Mouse (Mus musculus): ENCODE data around the gene Ppp3ca. TPM values are rescaled to one million over a fixed set of nuclear protein-coding genes. Genes with fewer than 3 reads are reported as not detected.

Ppp3ca gene
- polyA plus RNA-seq, 1 experiment, result 595 TPM

DNA sequence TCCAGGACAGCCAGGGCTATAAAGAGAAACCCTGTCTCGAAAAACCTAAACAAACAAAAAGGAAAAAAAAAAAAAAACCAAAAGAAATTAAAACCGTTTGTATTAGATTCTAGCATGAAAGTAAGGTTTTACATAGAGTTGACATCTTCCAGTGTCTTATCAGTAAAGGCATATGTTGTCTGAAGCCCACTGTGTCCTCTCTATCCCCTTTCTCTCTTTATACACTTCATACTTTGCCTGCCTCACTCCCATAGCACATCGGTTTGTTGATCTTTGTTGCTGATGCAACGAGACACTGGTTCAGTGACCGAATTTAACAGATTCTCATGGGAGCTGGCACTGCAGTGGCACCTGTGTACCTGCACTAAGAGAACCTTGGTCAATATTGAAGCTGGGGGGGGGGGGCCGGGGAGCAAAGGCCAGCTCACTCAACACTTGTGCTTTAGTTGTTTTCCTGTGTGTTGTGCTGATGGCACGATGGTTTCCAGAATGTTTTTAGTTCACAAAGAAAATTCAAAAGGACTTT is 66.9 kb downstream of the Ppp3ca start:
- TF ChIP-seq POLR2A (IDR thresholded peaks at IDR 0.05; ENCODE audit: extremely low read depth, insufficient read depth, low read length) (no peak), CTCF (IDR thresholded peaks at IDR 0.05; ENCODE audit: extremely low read depth, insufficient read depth, low read length) (no peak)
- peaks cover 14% of the 10 kb centered on the region for H3K4me1 ChIP-seq (ENCODE audit: control insufficient read depth, insufficient read depth, low read length)
- no peak overlapping the region for H3K27ac ChIP-seq (ENCODE audit: insufficient read depth, low read length)
- H3K4me3 ChIP-seq (ENCODE audit: insufficient read depth, low read length), result no peak overlapping the region

DNA sequence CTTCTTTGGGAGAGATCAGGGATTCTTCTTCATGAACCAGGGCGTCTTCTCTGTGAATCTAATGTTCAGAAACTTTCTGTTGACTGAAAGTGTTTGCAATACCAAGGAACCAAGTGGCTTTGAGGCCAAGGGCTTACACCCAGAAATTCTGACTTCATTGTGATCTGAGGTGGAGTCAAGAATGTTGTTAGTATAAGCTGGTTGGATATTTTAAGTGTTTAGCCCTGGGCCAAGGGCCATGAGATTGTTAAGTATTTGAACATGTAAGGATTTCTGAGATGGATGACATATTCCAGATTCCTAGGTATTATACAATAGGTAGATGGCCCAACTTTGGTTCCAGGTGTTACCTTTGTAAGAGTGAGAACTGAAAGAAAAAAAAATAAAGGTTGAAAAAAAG is 68.5 kb downstream of the Ppp3ca start:
- Histone ChIP-seq H3K4me1 (ENCODE audit: control insufficient read depth, insufficient read depth, low read length) (peaks cover 12% of the 10 kb centered on the region), H3K4me3 (ENCODE audit: insufficient read depth, low read length) (no peak overlapping the region), H3K27ac (ENCODE audit: insufficient read depth, low read length) (no peak overlapping the region)
- TF ChIP-seq CTCF (IDR thresholded peaks at IDR 0.05; ENCODE audit: extremely low read depth, insufficient read depth, low read length), result no peak
- TF ChIP-seq POLR2A (IDR thresholded peaks at IDR 0.05; ENCODE audit: extremely low read depth, insufficient read depth, low read length), result no peak

DNA sequence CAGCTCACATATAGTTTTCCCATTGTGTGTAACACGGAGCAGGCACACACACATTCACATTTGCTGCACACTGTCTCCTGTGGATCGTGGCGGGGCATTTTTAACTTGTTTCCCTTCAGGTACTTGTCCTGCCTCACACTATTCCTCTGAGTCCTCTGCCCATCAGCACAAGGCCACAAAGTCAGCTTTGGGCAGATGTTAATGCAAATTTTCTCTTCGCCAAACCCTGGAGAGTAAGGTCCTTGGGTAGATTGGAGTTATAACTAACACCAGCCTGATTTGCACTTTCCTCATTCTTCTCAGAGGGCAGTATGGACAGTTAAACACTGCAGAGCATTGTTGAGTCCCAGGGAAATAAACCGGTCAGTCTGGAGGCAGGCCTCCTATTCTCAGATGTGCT is 69.0 kb downstream of the Ppp3ca start:
- Histone ChIP-seq H3K4me3 (ENCODE audit: insufficient read depth, low read length) (no peak overlapping the region), H3K4me1 (ENCODE audit: control insufficient read depth, insufficient read depth, low read length) (peaks cover 10% of the 10 kb centered on the region), H3K27ac (ENCODE audit: insufficient read depth, low read length) (no peak overlapping the region)
- TF ChIP-seq CTCF (IDR thresholded peaks at IDR 0.05; ENCODE audit: extremely low read depth, insufficient read depth, low read length), result no peak
- TF ChIP-seq POLR2A (IDR thresholded peaks at IDR 0.05; ENCODE audit: extremely low read depth, insufficient read depth, low read length), result no peak

DNA sequence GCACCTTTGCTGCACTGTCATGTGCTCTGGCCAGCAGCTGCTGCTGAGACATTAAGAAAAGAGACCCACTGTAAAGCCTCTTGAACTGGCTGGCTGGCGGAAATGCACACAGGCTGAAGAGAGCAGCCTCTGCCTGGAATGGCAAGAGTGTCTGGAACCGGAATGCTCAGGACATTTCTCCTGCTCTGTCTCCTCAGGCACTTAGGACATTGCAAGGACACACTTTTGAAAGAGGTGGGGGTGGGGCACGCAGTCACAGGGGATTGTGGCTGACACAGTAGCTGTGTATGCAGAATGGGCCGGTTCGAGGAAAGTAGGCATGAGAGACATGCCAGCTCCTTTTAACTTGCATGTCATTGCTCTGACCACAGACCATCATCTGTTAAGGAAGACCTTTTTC is 71.7 kb downstream of the Ppp3ca start:
- H3K4me1 ChIP-seq (ENCODE audit: control insufficient read depth, insufficient read depth, low read length), result peaks cover 13% of the 10 kb centered on the region
- H3K27ac ChIP-seq (ENCODE audit: insufficient read depth, low read length), result no peak overlapping the region
- H3K4me3 ChIP-seq (ENCODE audit: insufficient read depth, low read length), result no peak overlapping the region
- no peak for TF ChIP-seq CTCF (IDR thresholded peaks at IDR 0.05; ENCODE audit: extremely low read depth, insufficient read depth, low read length)
- TF ChIP-seq POLR2A (IDR thresholded peaks at IDR 0.05; ENCODE audit: extremely low read depth, insufficient read depth, low read length), result no peak

DNA sequence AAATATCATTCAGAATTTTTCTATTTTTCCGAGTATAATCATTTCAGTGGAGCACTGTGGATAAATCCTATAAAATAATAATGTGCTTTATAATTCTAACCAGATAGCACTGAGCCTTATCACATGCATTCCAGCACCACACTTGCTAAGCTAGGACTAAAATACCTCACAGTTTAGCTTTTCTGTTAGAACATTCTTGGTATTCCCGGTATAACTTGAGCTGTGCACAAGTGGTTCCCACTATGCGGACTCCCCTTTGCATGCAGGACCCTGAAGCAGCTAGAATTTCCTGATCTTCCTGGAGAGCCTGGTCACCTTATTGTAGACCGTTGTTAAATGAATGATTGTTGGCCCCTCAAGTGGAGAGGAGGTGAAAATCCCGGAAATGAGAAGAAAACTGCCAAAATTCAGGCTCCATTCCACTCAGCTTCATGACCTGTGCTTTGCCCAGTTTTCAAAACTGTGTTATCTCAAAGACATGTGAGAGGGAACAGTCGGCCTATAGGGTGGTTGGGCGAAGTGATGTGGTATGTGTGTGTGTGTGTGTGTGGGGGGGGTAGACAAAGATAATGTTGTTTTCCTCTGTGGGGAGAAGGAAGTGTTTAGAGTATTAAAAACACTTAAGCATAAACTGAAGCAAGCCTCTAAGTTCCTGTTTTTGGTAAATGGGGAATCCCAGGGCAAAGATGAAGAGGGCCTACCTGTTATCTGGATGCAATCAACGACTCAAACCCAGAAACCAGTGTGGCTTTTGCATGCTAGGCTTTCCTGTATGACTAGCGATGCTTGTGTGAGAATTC is 72.5 kb downstream of the Ppp3ca start:
- H3K4me3 ChIP-seq (ENCODE audit: insufficient read depth, low read length), result no peak overlapping the region
- H3K27ac ChIP-seq (ENCODE audit: insufficient read depth, low read length), result no peak overlapping the region
- H3K4me1 ChIP-seq (ENCODE audit: control insufficient read depth, insufficient read depth, low read length), result peaks cover 15% of the 10 kb centered on the region
- TF ChIP-seq POLR2A (IDR thresholded peaks at IDR 0.05; ENCODE audit: extremely low read depth, insufficient read depth, low read length) (no peak), CTCF (IDR thresholded peaks at IDR 0.05; ENCODE audit: extremely low read depth, insufficient read depth, low read length) (no peak)

DNA sequence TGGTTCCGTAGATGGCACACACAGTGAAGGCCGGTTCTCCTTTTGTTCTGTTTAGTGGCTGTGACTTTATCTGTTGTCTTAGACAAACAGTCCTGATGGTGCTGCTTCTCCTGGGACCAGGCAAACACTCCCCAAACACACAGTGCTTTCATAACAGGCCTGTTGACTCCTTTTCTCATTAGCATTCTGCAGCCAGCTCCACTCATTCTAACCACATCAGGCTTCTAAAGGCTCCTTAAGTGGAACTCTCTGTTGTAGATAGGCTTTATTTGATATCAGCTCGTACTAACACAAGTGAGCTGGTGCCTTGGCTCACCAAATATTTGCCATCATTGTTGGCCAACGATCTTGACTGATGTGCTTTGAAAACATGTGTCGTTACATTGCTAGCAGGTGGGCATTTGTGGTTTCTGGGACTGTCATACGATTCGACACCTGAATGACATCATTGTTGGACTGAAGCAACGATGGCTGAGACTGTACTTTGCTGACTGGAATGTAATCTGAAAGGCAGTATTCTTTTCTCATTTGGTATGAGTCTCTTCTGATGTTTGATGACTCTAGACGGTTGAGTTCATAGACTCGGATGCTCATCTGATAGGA is 74.5 kb downstream of the Ppp3ca start:
- TF ChIP-seq POLR2A (IDR thresholded peaks at IDR 0.05; ENCODE audit: extremely low read depth, insufficient read depth, low read length) (no peak), CTCF (IDR thresholded peaks at IDR 0.05; ENCODE audit: extremely low read depth, insufficient read depth, low read length) (no peak)
- Histone ChIP-seq H3K4me3 (ENCODE audit: insufficient read depth, low read length) (no peak overlapping the region), H3K27ac (ENCODE audit: insufficient read depth, low read length) (no peak overlapping the region)

DNA sequence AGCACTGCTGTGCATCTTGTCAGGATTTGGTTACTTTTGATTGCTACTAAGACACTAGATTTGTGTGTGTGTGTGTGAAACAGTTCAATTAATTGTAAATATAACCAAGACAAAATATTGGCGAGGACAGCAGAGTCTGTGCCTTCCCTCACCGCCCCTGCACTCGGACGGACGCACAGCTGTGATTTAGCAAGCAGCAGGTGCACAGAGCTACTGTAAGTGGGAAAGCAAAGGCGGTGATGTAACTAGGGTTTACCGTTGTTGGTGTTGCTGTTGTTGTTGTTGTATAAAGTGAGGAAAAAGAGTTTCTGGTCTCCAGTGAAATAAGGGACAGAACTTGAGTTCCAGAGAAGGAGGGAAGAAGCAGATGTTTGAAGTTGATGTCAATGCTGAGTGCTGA is 75.5 kb downstream of the Ppp3ca start:
- Histone ChIP-seq H3K27ac (ENCODE audit: insufficient read depth, low read length) (no peak overlapping the region), H3K4me1 (ENCODE audit: control insufficient read depth, insufficient read depth, low read length) (peaks cover 16% of the 10 kb centered on the region), H3K4me3 (ENCODE audit: insufficient read depth, low read length) (no peak overlapping the region)
- TF ChIP-seq CTCF (IDR thresholded peaks at IDR 0.05; ENCODE audit: extremely low read depth, insufficient read depth, low read length) (no peak), POLR2A (IDR thresholded peaks at IDR 0.05; ENCODE audit: extremely low read depth, insufficient read depth, low read length) (no peak)

More for the DNA sequence above, 74.5 kb downstream of the Ppp3ca start:
- peaks cover 16% of the 10 kb centered on the region for H3K4me1 ChIP-seq (ENCODE audit: control insufficient read depth, insufficient read depth, low read length)

DNA sequence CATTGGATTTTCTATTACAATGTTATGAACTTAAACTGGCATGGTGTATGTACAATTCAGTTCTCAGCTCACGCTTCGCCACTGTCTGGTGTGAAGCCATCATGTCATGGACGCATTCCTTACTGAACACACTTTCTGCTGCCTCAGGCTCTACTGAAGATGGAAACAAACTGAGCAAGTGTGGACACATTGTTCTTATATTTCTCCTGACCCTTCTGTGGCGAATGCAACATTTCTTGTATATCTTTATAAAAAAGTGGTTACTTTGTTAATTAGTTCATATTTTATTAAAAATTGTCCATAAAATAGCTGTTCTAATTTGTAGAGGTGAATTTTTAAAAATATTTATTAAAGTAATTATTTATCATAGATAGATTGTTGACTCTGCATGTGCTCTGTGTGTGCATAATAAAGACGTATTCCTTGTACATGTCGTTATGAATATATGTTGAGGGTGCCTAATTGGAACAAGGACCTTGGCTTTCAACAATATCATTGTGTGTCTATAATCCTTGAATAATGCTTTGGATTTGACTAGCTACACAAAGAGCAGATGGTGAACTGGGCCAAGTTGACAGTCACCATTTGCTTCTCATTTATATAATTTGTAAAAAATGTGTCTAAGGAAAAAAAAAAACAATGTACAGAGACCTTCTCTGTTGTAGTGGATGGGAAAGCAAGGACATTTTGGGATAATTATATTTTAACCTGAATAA is 79.0 kb downstream of the Ppp3ca start:
- no peak overlapping the region for H3K27ac ChIP-seq (ENCODE audit: insufficient read depth, low read length)
- H3K4me1 ChIP-seq (ENCODE audit: control insufficient read depth, insufficient read depth, low read length), result peaks cover 22% of the 10 kb centered on the region
- TF ChIP-seq CTCF (IDR thresholded peaks at IDR 0.05; ENCODE audit: extremely low read depth, insufficient read depth, low read length), result no peak
- TF ChIP-seq POLR2A (IDR thresholded peaks at IDR 0.05; ENCODE audit: extremely low read depth, insufficient read depth, low read length), result no peak
- H3K4me3 ChIP-seq (ENCODE audit: insufficient read depth, low read length), result no peak overlapping the region

DNA sequence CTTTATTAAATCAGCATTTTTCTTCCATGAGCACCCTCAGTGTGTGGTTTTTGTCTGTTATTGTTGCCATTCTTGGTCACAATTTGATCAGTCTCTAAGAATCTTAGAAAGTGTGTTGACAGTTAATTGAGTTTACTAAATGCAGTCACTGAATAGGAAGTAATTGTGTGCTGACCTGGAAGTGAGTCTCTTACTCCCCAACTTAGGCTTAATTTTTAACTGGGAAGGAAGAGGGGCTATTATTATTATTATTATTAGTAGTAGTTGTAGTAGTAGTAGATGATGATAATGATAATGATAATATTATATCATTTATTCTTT is 79.5 kb downstream of the Ppp3ca start:
- H3K4me3 ChIP-seq (ENCODE audit: insufficient read depth, low read length), result no peak overlapping the region
- TF ChIP-seq CTCF (IDR thresholded peaks at IDR 0.05; ENCODE audit: extremely low read depth, insufficient read depth, low read length) (no peak), POLR2A (IDR thresholded peaks at IDR 0.05; ENCODE audit: extremely low read depth, insufficient read depth, low read length) (no peak)
- no peak overlapping the region for H3K27ac ChIP-seq (ENCODE audit: insufficient read depth, low read length)
- peaks cover 20% of the 10 kb centered on the region for H3K4me1 ChIP-seq (ENCODE audit: control insufficient read depth, insufficient read depth, low read length)
